Mouse (Mus musculus): ENCODE measurements at regions not wholly inside any gene's neighbourhood (a gene's known extent, or its start where the extent isn't known, plus 50 kb on each side); places are given as distances from the start of the nearest gene placed in this dataset.

- Histone ChIP-seq H3K27me3 (ENCODE audit: control insufficient read depth, insufficient read depth, low read length) (no peaks in the 10 kb centered on the region), H3K9ac (replicated peaks; ENCODE audit: low read depth, low read length) (no peak overlapping the region), H3K27ac (ENCODE audit: low read depth) (no peak overlapping the region), H3K4me2 (ENCODE audit: low read depth, low read length) (no peak overlapping the region), H3K36me3 (replicated peaks; ENCODE audit: control insufficient read depth, insufficient read depth, low read length) (no peaks in the 10 kb centered on the region), H3K9me3 (replicated peaks; ENCODE audit: control insufficient read depth, low read length) (no peaks in the 10 kb centered on the region), H3K4me1 (ENCODE audit: control insufficient read depth, insufficient read depth) (peaks cover 9% of the 10 kb centered on the region; the same call in 1 of the 2 replicates), H3K4me3 (ENCODE audit: low read depth, low read length) (no peak overlapping the region)
- TF ChIP-seq EP300 (IDR thresholded peaks at IDR 0.05; ENCODE audit: low read depth) = no peak
- TF ChIP-seq CTCF (IDR thresholded peaks at IDR 0.05; ENCODE audit: low read depth) = no peak
- no peak for ATAC-seq (ENCODE audit: insufficient read depth, low read depth)
- DNase-seq (ENCODE audit: low spot score) = no peak
- 67% methylated on average over 1 of the region's 1 CpGs for WGBS
Observed at GRCm38 (mm10) chr8:23511264-23511663, 1100.1 kb downstream of the Mrps31 start.

GRCm38 (mm10) chr8:23511792-23512191 lies 1100.6 kb downstream of the Mrps31 start:
- Histone ChIP-seq H3K4me3 (ENCODE audit: low read depth, low read length) (no peak overlapping the region), H3K27ac (ENCODE audit: low read depth) (no peak overlapping the region), H3K4me2 (ENCODE audit: low read depth, low read length) (no peak overlapping the region), H3K4me1 (ENCODE audit: control insufficient read depth, insufficient read depth) (peaks cover 9% of the 10 kb centered on the region; the same call in 1 of the 2 replicates), H3K36me3 (replicated peaks; ENCODE audit: control insufficient read depth, insufficient read depth, low read length) (no peaks in the 10 kb centered on the region), H3K27me3 (ENCODE audit: control insufficient read depth, insufficient read depth, low read length) (no peaks in the 10 kb centered on the region), H3K9ac (replicated peaks; ENCODE audit: low read depth, low read length) (no peak overlapping the region), H3K9me3 (replicated peaks; ENCODE audit: control insufficient read depth, low read length) (no peaks in the 10 kb centered on the region)
- WGBS = 89% methylated on average over 6 of the region's 6 CpGs
- DNase-seq (ENCODE audit: low spot score) (no peak), ATAC-seq (ENCODE audit: insufficient read depth, low read depth) (no peak)
- TF ChIP-seq EP300 (IDR thresholded peaks at IDR 0.05; ENCODE audit: low read depth) (no peak), CTCF (IDR thresholded peaks at IDR 0.05; ENCODE audit: low read depth) (no peak)

- Histone ChIP-seq H3K4me1 (ENCODE audit: control insufficient read depth, insufficient read depth) (no peaks in the 10 kb centered on the region), H3K4me2 (ENCODE audit: low read depth, low read length) (no peak overlapping the region), H3K36me3 (replicated peaks; ENCODE audit: control insufficient read depth, insufficient read depth, low read length) (no peaks in the 10 kb centered on the region), H3K9ac (replicated peaks; ENCODE audit: low read depth, low read length) (no peak overlapping the region), H3K9me3 (replicated peaks; ENCODE audit: control insufficient read depth, low read length) (no peaks in the 10 kb centered on the region), H3K4me3 (ENCODE audit: low read depth, low read length) (no peak overlapping the region), H3K27ac (ENCODE audit: low read depth) (no peak overlapping the region), H3K27me3 (ENCODE audit: control insufficient read depth, insufficient read depth, low read length) (no peaks in the 10 kb centered on the region)
- no peak for TF ChIP-seq CTCF (IDR thresholded peaks at IDR 0.05; ENCODE audit: low read depth)
- DNase-seq (ENCODE audit: low spot score) = no peak
- ATAC-seq (ENCODE audit: insufficient read depth, low read depth) = no peak
- 33% methylated on average over 2 of the region's 2 CpGs for WGBS
Observed at GRCm38 (mm10) chr8:23516469-23516868, 1105.3 kb downstream of the Mrps31 start.

GRCm38 (mm10) chr8:23531551-23532142 lies 1120.5 kb downstream of the Mrps31 start:
- no peak overlapping the region for H3K4me3 ChIP-seq (ENCODE audit: low read depth, low read length)
- no peak for TF ChIP-seq EP300 (IDR thresholded peaks at IDR 0.05; ENCODE audit: low read depth)
- peak; percentile 76 for TF ChIP-seq CTCF (IDR thresholded peaks at IDR 0.05; ENCODE audit: low read depth)
- H3K36me3 ChIP-seq (replicated peaks; ENCODE audit: control insufficient read depth, insufficient read depth, low read length) = no peaks in the 10 kb centered on the region
- no peaks in the 10 kb centered on the region for H3K27me3 ChIP-seq (ENCODE audit: control insufficient read depth, insufficient read depth, low read length)
- no peak overlapping the region for H3K9ac ChIP-seq (replicated peaks; ENCODE audit: low read depth, low read length)
- H3K27ac ChIP-seq (ENCODE audit: low read depth) = no peak overlapping the region
- DNase-seq (ENCODE audit: low spot score) = peak; percentile 49
- peak; percentile 51; the same call in 1 of the 2 replicates for ATAC-seq (ENCODE audit: insufficient read depth, low read depth)
- no peak overlapping the region for H3K4me2 ChIP-seq (ENCODE audit: low read depth, low read length)
- no peaks in the 10 kb centered on the region for H3K4me1 ChIP-seq (ENCODE audit: control insufficient read depth, insufficient read depth)
- H3K9me3 ChIP-seq (replicated peaks; ENCODE audit: control insufficient read depth, low read length) = no peaks in the 10 kb centered on the region
- WGBS = 46% methylated on average over 10 of the region's 10 CpGs

- Histone ChIP-seq H3K27ac (ENCODE audit: low read depth) (no peak overlapping the region), H3K9ac (replicated peaks; ENCODE audit: low read depth, low read length) (no peak overlapping the region), H3K9me3 (replicated peaks; ENCODE audit: control insufficient read depth, low read length) (no peaks in the 10 kb centered on the region), H3K4me2 (ENCODE audit: low read depth, low read length) (no peak overlapping the region), H3K36me3 (replicated peaks; ENCODE audit: control insufficient read depth, insufficient read depth, low read length) (no peaks in the 10 kb centered on the region), H3K4me1 (ENCODE audit: control insufficient read depth, insufficient read depth) (no peaks in the 10 kb centered on the region), H3K27me3 (ENCODE audit: control insufficient read depth, insufficient read depth, low read length) (no peaks in the 10 kb centered on the region), H3K4me3 (ENCODE audit: low read depth, low read length) (no peak overlapping the region)
- DNase-seq (ENCODE audit: low spot score) (no peak), ATAC-seq (ENCODE audit: insufficient read depth, low read depth) (no peak)
- 68% methylated on average over 7 of the region's 7 CpGs for WGBS
- TF ChIP-seq CTCF (IDR thresholded peaks at IDR 0.05; ENCODE audit: low read depth) (no peak), EP300 (IDR thresholded peaks at IDR 0.05; ENCODE audit: low read depth) (no peak)
Observed at GRCm38 (mm10) chr8:23537681-23538359, 1126.7 kb downstream of the Mrps31 start.

Measured in heart, postnatal 0 days (tissue).